Mouse (Mus musculus) C2C12 (cell line): ENCODE measurements around the gene Mapk3. TPM values are rescaled to one million over a fixed set of nuclear protein-coding genes. Genes with fewer than 3 reads are reported as not detected.

Source experiments
- H3K27me3 ChIP-seq: one replicate; pipeline ENCODE4 v1.6.1; 2011; ENCODE audit not compliant: control insufficient read depth, insufficient read depth, insufficient read length
- H3K36me3 ChIP-seq: one replicate; pipeline ENCODE4 v1.6.1; 2011; ENCODE audit not compliant: control insufficient read depth, insufficient read depth
- H3K4me3 ChIP-seq: one replicate; pipeline ENCODE4 v1.5.1; 2011; ENCODE audit warnings: mild to moderate bottlenecking, control low read depth; ENCODE audit not compliant: poor library complexity, insufficient read depth, severe bottlenecking
- H3K79me2 ChIP-seq: one replicate; pipeline ENCODE4 v1.6.1; 2011; ENCODE audit not compliant: control insufficient read depth, insufficient read depth
- H3K79me3 ChIP-seq: one replicate; pipeline ENCODE4 v1.6.1; 2011; ENCODE audit warnings: low read depth, control low read depth
- H3ac ChIP-seq: one replicate; pipeline ENCODE3; 2011; ENCODE audit warnings: low read depth; ENCODE audit not compliant: control insufficient read depth, insufficient read length
- CEBPB ChIP-seq: IDR thresholded peaks from one replicate; pipeline ENCODE4 v1.6.1; 2011; ENCODE audit warnings: low read depth, mild to moderate bottlenecking, control low read depth, moderate library complexity
- CTCF ChIP-seq: IDR thresholded peaks from one replicate; pipeline ENCODE4 v1.5.1; 2011; ENCODE audit not compliant: control insufficient read depth, insufficient read depth, insufficient read length
- FOSL1 ChIP-seq: IDR thresholded peaks from one replicate; pipeline ENCODE4 v1.8.0; 2011; ENCODE audit warnings: mild to moderate bottlenecking, low read length; ENCODE audit not compliant: poor library complexity, insufficient read depth, severe bottlenecking
- MAX ChIP-seq: IDR thresholded peaks from one replicate; pipeline ENCODE4 v1.6.1; 2011; ENCODE audit warnings: mild to moderate bottlenecking, control low read depth
- MYOD1 ChIP-seq: IDR thresholded peaks from one replicate; pipeline ENCODE4 v1.6.1; 2011; ENCODE audit warnings: low read depth; ENCODE audit not compliant: control insufficient read depth, insufficient read length
- MYOG ChIP-seq: IDR thresholded peaks from one replicate; pipeline ENCODE4 v1.6.1; 2011; ENCODE audit not compliant: control insufficient read depth, insufficient read length; ENCODE audit errors: extremely low read depth
- USF1 ChIP-seq: IDR thresholded peaks from one replicate; pipeline ENCODE4 v1.6.1; 2011; ENCODE audit warnings: low read depth, mild to moderate bottlenecking, control low read depth, moderate library complexity
- polyA plus RNA-seq: library from polyadenylated mRNA; unstranded; fragments of >200 nt; fragmentation: generic; extraction: Trizol; gene quantifications from one replicate; pipeline ENCODE4 v1.2.1, GENCODE M21; 2012; ENCODE audit warnings: missing spikeins

The Mapk3 gene
- polyA plus RNA-seq, 1 experiment, result 168 TPM

DNA sequence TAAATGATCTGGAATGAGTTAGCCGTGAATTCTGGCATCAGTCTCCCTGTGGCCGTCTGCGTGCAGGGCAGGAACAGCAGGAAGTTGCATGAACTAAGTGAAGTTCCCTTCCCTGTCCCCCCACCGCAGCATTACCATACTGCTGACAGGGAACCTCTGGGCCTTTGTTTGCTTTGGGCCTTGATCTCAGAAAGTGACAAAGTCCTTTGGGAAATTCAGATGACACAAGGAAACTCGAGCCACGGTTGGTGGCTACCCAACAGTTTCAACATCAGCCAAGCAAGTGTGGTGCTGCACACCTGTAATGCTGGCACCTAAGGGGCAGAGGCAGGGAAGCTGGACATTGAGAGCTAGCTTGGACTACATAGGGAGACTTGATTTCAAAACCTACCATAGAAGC, 12.6 kb upstream of the Mapk3 start:
- no peaks in the 10 kb centered on the region for H3K36me3 ChIP-seq
- no peak for TF ChIP-seq MYOG
- no peak for TF ChIP-seq FOSL1
- H3K27me3 ChIP-seq, result peaks cover 11% of the 10 kb centered on the region
- no peak overlapping the region for H3K4me3 ChIP-seq
- no peak overlapping the region for H3ac ChIP-seq
- no peaks in the 10 kb centered on the region for H3K79me2 ChIP-seq
- H3K79me3 ChIP-seq, result no peaks in the 10 kb centered on the region

DNA sequence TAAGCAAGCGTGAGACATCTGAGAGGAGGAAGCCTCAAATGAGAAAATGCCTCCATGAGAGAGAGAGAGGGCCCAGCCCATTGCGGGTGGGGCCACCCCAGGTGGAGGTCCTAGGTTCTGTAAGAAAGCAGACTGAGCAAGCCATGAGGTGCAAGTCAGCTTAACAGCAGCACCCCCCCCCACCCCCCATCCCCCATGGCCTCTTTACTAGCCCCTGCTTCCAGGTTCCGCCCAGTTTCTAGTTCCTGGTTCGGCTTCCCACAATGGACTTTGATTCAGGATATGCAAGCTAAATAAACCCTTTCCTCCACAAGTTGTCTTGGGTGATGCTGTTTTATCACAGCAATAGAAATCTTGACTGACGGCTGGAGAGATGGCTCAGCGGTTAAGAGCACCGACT, 10.6 kb upstream of the Mapk3 start:
- Histone ChIP-seq H3K79me2 (no peaks in the 10 kb centered on the region), H3K36me3 (no peaks in the 10 kb centered on the region), H3ac (no peak overlapping the region), H3K79me3 (no peaks in the 10 kb centered on the region), H3K4me3 (no peak overlapping the region), H3K27me3 (peaks cover 11% of the 10 kb centered on the region)
- no peak for TF ChIP-seq FOSL1
- TF ChIP-seq MYOD1, result no peak

DNA sequence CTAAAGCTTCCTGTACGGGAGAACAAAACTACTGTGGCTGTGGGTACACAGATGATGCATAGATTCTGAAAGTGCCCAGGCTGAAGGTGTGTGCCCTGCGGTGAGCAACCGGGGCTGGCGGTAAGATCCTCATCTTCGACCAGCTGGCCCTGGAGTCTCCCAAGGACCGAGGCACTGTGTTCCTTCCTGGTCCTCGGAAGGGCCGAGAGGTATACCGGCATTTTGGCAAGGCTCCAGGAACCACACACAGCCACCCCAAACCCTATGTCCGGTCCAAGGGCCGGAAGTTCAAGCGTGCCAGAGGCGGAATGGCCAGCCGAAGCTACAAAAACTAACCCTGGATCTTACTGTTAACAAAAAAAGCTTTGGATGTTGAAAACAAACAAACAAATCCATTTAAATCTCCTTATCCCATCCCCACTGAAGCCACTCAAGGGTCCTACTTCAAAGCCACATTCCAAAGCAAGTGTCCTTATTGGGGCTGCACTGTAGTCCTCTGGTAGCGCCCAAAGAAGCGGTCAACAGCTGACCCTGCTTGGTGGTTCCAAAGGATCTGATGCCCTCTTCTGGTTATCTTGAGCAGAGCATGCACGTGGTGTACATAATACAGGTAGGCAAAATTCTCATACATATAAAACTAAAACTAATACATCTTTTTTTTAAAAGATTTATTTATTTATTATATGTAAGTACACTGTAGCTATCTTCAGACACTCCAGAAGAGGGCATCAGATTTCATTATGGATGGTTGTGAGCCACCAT, 9.6 kb upstream of the Mapk3 start:
- H3K27me3 ChIP-seq, result peaks cover 11% of the 10 kb centered on the region

DNA sequence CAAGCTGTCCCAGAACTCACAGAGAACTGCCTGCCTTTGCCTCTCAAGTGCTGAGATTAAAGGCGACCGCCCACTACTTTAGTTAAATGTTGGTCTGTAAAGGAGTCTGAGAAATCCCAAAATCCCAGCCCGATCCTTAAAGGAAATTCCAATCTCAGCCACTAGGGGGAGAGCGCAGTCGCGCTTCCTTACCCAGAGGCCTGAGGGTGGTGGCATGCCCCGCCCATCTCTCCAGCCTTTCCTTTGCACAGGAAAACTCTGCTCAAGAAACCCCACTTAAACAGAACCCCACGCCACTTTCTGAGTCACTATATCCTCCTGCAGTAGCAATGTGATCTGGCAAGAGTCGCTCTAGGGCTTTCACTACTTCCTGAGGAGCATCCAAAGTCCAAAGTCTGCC, 4.5 kb upstream of the Mapk3 start:
- TF ChIP-seq CTCF (peak; percentile 39), MYOD1 (no peak)
- H3K79me2 ChIP-seq, result peaks cover 4% of the 10 kb centered on the region
- no peak overlapping the region for H3K4me3 ChIP-seq
- H3K79me3 ChIP-seq, result no peaks in the 10 kb centered on the region
- no peaks in the 10 kb centered on the region for H3K27me3 ChIP-seq
- H3ac ChIP-seq, result no peak overlapping the region
- H3K36me3 ChIP-seq, result no peaks in the 10 kb centered on the region

More for the DNA sequence above, 9.6 kb upstream of the Mapk3 start:
- Histone ChIP-seq H3K79me2 (no peaks in the 10 kb centered on the region), H3ac (no peak overlapping the region), H3K36me3 (no peaks in the 10 kb centered on the region), H3K4me3 (no peak overlapping the region), H3K79me3 (no peaks in the 10 kb centered on the region)
- TF ChIP-seq MYOG, result no peak
- TF ChIP-seq FOSL1, result no peak

DNA sequence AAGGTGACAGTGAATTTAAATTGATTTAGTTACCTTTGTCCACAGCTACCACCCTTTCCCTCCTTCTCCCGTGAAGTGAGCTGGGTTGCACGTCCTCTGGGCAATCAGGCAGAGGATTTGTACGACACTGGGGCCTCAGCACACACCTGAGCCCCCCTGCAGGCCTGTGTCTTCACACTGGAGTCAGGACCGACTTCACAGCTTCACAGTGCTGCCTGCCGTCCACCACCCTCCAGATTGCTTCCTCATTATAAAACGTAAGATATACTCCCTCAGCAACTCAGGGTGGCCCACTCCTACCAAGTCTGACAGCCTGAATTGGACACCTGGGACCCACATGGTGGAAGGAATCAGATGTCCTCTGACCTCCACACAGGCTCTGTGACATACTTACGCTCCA, 862 bp upstream of the Mapk3 start:
- H3K79me3 ChIP-seq, result peaks cover 1% of the 10 kb centered on the region
- peaks cover 22% of the 10 kb centered on the region for H3K79me2 ChIP-seq
- no peaks in the 10 kb centered on the region for H3K27me3 ChIP-seq
- no peak overlapping the region for H3ac ChIP-seq
- TF ChIP-seq MAX, result no peak
- no peak for TF ChIP-seq CTCF
- TF ChIP-seq FOSL1, result no peak
- no peak for TF ChIP-seq MYOD1
- no peak for TF ChIP-seq CEBPB
- TF ChIP-seq MYOG, result no peak
- TF ChIP-seq USF1, result no peak
- peaks cover 4% of the 10 kb centered on the region for H3K36me3 ChIP-seq
- no peak overlapping the region for H3K4me3 ChIP-seq

DNA sequence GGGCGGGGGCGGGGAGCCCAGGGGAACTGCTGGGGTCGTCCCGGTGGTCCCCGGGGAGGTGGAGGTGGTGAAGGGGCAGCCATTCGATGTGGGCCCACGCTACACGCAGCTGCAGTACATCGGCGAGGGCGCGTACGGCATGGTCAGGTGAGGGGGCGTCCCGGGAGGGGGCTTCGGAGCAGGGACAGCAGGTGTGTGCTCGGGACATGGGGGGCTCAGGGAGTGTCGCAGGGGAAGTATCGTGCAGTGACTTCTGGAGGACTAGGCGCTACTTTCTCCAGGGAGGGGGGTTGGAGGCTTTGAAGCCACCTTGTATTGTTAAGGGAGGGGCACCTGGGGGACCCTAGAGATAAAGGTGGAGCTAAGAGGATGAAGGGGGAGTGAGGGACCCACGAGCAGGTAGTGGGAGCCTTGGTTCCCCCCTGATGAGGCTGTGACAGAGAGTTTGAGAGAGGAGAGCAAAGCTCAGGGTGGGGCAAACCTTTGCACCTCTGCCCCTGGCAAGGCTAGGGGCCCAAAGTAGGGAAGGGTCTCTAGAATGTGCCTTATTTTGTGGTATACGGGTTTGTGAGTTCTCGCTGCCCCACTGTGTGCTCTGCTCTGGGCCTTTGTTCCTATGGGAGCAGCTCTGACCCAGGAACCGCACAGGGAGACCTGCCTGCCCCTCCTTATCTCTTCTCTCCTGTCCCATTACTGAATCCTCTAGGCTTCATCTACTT, 430 bp downstream of the Mapk3 start:
- Histone ChIP-seq H3ac (peak overlapping the region; percentile 85), H3K4me3 (peak overlapping the region; percentile 68), H3K36me3 (peaks cover 11% of the 10 kb centered on the region), H3K79me3 (peaks cover 1% of the 10 kb centered on the region), H3K79me2 (peaks cover 22% of the 10 kb centered on the region), H3K27me3 (no peaks in the 10 kb centered on the region)
- TF ChIP-seq USF1, result no peak
- no peak for TF ChIP-seq MAX
